Mouse (Mus musculus) ovary, postnatal 10 days (tissue): ENCODE results near the gene Fam89b.

Source experiments
- DNase-seq: peaks from one replicate; pipeline ENCODE4 v3.0.0; 2022; ENCODE audit warnings: low spot score

The Fam89b gene

GRCm38 (mm10) chr19:5739446-5739845 lies 10.0 kb upstream of the Fam89b start:
- no peak for DNase-seq

DNA sequence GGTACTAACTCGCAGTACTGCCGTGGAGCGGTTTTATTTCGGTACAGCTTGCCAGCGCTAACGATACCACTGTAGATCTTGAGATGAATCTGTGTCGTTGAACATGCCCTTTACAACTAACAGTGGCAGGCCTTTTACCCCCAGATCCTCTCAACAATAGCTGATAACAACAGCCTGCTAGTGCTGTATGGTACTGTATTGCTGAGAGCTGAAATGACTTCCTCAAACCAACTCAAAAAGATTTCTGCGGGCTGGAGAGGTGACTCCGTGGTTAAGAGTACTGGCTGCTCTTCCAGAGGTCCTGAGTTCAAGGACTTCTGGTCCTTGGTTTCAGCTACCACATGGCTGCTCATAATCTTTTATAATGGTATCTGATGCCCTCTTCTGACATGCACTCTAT lies 4.9 kb upstream of the Fam89b start:
- no peak for DNase-seq

DNA sequence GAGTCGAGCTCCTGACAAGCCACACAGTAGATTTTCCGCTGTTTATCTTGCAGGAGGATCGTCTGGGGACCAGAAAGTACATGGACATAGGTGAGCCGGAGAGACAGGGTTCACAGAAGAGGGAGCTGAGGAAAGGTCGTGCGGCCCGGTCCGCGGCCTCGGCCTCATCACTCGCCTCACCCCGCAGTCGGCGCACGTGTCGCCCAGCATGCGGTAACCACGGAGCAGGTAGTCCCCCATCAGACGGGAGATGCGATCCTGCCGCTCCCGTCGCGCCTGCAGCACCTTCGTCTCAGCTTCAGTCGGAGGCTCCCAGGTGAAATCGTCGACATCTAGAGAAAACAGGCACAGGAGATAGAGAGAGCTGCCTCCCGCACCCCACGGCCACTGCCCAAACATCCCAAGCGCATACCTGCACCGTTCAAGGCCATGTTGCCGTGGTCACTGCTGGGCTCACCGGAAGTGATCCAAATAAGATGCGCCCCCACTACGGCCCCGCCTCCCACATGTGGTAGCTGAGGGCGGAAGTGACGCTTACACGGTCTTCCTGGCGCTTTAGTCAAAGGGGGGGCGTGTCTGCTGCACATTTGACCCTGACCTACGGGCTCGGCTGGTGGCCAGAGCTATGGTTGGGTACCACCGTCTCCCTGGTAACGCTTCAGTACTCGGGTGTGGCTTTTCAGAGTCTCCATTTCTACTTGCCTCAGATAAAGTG lies 2.0 kb upstream of the Fam89b start:
- DNase-seq = peak; percentile 79

DNA sequence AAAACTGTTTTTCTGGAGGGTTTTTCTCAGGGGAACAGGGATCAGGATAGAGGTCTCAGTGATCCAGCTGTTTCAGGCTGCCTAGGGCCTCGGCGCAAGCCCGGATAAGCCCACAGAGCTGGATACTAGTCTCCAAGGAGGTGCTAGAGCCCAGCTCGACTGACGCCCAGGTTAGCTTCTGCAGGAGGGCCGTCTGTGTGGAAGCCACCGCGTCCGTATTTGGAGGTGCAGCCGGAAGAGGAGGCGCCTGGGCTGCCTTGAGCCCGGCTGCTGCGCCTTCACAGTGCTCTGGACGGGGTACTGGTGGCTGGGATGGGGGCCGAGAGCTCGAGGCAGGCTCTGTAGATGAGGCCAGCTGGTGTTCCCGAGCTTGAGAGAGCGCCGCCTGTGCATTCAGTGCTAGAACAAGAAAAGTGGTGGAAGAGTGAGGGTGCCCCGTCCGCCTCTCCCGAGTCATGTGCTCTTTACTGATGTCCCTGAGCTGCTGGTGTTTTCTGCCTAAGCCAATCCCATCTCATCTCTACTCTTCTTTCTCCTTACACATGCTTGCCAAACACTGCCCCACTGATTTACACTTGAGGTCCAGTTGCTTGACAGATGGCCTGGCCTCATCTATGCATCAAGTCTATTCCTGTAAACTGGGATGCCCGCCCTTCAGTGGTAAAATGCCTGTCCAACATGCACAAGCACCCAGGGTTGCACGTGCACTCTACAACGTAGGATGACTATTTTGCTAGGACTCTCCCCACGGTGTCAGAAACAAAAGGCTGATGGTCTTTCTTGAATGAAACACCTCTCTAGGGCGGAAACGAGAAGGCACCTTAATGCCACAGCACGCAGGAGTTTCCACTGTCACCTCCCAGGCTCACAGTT lies 1.1 kb upstream of the Fam89b start:
- no peak for DNase-seq

GRCm38 (mm10) chr19:5728631-5729443 lies 616 bp downstream of the Fam89b start:
- DNase-seq = peak; percentile 52

DNA sequence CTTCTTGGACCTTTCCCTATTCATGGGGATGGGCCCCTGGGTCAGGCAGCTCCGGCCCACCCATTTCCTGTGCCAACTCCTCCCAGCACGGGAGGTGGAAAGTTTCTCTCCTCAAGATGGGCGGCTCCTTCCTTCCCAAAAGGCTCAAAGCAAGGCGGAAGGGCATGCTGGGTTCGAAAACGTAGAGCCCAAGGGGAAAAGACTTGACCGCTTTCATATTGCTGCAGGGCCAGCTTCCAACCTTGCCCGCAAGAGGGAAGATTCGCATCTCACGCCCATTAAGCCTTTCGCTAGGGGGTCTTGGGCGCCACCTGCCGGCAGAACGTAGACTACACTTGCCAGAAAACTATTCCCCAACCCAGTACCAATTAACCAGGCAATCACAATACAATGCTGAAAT lies 1.8 kb downstream of the Fam89b start:
- DNase-seq = peak; percentile 86

DNA sequence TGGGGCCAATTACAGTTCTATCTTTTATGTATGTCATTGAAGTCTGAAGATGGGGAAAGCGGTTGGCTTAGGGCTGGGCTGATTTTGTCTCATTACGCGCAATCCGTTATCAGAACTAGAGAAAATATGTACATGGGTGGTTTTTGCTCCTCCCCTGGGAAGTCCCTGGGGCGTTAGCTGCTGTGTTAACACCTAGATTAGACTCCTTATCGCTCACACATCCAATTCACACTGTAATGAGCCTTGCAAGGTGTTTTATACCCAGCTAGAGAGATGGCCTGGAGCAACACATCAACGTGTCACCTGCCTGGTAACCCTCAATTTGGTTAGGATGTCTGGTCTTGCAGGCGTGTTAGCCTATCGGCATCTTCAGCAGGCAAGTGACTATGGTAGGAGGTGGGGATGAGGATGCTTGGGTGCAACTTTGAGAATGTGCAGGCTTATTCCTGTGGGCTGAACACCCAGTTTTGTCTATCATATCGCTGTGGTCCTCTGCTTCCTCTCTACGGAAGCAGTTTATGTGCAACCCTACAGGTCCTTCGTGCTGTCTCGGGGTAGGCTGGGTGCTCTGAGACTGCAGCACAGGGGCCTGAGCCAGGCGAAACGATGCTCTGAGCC lies 2.4 kb downstream of the Fam89b start:
- no peak for DNase-seq

GRCm38 (mm10) chr19:5725767-5726515 lies 3.5 kb downstream of the Fam89b start, which contains the start of gene Ehbp1l1:
Ehbp1l1 (minus strand) TSS chr19:5726317.
- DNase-seq = no peak

- DNase-seq = no peak
Observed at GRCm38 (mm10) chr19:5725029-5725707, 4.3 kb downstream of the Fam89b start.

DNA sequence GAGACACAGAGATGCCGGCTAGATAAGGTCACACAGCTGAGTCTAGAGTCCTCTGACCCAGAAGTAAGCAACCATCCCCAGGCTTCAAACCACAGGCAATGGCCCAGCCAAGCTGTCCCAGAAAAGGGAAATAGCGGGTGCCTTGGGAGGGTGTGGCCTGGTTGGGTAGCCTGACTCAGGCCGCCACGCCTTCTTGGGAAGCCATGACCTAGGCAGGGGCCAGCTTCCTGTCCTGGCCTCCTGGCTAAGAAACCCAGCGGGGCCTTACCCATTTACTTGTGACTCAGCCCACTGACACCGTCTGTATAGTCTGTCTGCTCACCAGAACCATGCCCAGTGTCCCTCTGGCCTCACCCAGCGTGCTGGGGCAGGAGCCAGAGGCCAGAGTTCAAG lies 4.9 kb downstream of the Fam89b start:
- DNase-seq = no peak

GRCm38 (mm10) chr19:5723934-5724548 lies 5.4 kb downstream of the Fam89b start:
- no peak for DNase-seq

- DNase-seq = no peak
Observed at GRCm38 (mm10) chr19:5722848-5723425, 6.5 kb downstream of the Fam89b start.

DNA sequence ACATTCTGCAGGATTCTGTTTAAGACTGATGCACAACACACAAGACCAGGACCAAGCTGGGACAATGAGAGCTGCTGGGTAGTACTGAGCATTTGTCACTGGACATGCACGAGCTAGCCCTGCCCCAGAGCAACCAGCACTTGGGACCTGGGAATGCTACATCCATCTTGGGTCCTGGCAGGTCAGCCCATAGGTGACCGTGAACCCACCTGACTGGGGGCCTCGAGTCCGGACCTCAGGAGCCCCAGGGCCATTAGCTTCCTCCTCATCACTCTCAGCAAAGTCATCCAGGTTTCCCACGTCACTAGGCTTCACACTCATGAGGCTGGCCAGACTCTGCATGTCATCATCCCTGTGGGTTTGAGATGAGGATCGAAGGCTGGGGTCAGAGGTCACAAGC lies 8.2 kb downstream of the Fam89b start:
- DNase-seq = no peak

DNA sequence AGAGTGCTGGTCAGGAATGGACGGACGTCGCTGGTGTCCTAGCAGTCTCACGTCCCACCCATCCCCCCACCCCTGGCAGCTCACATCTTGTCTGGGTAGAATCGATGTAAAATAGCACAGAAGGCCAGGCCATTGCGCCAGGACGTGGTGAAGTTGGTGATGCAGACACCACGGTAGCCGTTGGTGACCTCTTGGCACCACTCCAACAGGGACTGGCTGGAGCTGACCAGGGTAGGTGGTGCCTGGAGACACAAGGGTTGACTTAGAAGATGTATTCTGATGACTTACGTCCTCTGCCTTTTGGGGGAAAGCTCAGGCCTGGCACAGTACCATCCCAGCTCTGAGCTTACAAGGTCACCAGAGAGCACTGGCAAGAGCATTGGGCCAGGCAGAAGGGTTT lies 12.5 kb downstream of the Fam89b start:
- DNase-seq = no peak

- no peak for DNase-seq
Observed at GRCm38 (mm10) chr19:5715793-5716688, 13.4 kb downstream of the Fam89b start.

- DNase-seq = no peak
Observed at GRCm38 (mm10) chr19:5713730-5714129, 15.7 kb downstream of the Fam89b start.

- no peak for DNase-seq
Observed at GRCm38 (mm10) chr19:5713255-5713654, 16.2 kb downstream of the Fam89b start.

DNA sequence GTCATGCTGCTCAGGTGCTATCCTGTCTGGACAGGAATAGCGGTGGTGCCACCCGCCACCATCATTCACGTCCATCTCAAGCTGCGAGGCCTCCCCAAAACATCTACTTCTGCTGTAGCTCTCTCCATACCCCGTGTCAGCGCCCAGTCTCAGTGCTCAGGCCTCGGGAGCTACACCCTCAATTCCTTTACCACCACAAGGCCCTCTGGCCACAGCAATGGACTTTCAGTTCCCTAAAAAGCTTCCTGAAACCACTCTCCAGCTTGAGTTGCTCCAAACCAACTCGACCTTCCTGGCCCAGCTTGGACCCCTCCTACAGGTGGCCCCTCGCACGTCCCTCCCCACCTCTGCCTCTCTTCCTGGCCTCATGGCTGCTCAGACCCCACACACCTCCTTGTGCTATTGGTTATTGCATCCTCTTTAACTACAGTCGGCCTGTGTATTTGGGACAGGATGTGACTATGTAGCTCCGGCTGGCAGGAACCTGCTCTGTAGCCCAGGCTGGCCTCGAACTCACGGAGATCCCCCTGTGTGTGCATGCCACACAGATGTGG lies 17.5 kb downstream of the Fam89b start:
- DNase-seq = no peak

DNA sequence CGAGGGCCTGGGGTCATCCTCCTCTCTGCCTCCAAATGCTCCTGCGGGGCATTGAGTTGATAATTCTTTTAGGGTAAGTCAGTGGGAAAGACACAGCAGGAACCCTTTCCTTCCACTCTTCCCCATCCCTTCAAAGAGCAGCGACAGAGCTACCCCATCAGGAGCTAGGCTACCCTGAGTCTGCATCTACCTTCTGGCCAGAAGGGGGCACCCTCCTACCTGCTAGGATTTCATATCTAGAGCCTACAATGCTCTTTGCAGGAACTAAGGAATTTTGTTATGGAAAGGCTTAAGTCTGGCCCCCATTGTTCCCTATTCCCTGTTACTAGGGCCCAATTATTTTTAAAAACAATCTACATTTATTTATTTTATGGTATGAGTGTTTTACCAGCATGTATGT lies 18.2 kb downstream of the Fam89b start:
- no peak for DNase-seq
